ENCODE assay signal across 8 mouse cellular contexts in the genomic region with DNA sequence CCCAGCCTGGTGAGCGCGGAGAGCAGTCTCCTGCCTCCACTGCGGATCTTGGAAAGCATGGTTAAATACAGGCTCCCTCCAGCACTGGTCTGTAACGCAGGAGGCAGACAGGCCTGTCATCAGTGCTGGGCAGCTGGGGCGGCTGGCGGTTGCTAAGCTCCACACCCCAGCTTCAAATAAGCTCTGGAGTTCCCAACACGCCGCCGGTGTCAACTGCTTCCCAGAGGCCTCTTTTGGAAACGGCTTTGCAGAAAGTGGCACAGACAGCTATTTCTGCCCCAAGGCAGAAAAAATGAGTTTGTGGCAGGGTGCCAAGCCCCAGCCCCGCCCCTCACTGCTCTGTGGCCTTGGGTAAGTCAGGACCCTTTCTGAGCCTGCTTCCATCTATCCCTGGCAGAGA.
DNase-seq lines count a peak whose midpoint lies in the region; TF ChIP-seq lines count a peak whose summit lies in the region.

No protein-coding gene starts in this region.

- intact Hi-C loops in gastrocnemius, adult 2 months (cut with DNase I), result no loop called here
- intact Hi-C loops in left cerebral cortex, postnatal 10 days (cut with DNase I), result no loop called here

- peak overlapping the region; percentile 49 for H3K27ac ChIP-seq in gastrocnemius, adult 2 months

- TF ChIP-seq CTCF in gastrocnemius, adult 2 months (IDR thresholded peaks at IDR 0.05), result no peak

- DNase-seq in gastrocnemius, adult 2 months, result no peak
- no peak for DNase-seq in gastrocnemius, adult 18-20 months (ENCODE audit: low spot score)
- peak; percentile 51 for DNase-seq in ovary, postnatal 36 days (ENCODE audit: low spot score)
- no peak for DNase-seq in ovary, postnatal 10 days (ENCODE audit: low spot score)
- peak; percentile 46 to 77 for DNase-seq in left cerebral cortex, postnatal 10 days (ENCODE audit: extremely low spot score in 1 of 2, low spot score in 2 of 2)
- DNase-seq in right cerebral cortex, postnatal 36 days (ENCODE audit: low spot score in 2 of 2), result peak; percentile 57 to 69
- DNase-seq in embryo, embryonic 10.5 days (ENCODE audit: low spot score), result no peak
- DNase-seq in urinary bladder, adult 2 months (ENCODE audit: low spot score), result no peak

- H3K4me3 ChIP-seq in gastrocnemius, adult 2 months, result no peak overlapping the region

Comparison
In these comparisons a context has a peak if more than half of its experiments do, and no peak if none do; other contexts are left out.
1. DNase-seq: peak in ovary, postnatal 36 days (single experiment), left cerebral cortex, postnatal 10 days (2 of 2) and right cerebral cortex, postnatal 36 days (2 of 2); none in gastrocnemius, adult 2 months (single experiment), gastrocnemius, adult 18-20 months (single experiment), ovary, postnatal 10 days (single experiment), embryo, embryonic 10.5 days (single experiment) and urinary bladder, adult 2 months (single experiment).